ENCODE assay signal across 8 mouse cellular contexts in the genomic region with DNA sequence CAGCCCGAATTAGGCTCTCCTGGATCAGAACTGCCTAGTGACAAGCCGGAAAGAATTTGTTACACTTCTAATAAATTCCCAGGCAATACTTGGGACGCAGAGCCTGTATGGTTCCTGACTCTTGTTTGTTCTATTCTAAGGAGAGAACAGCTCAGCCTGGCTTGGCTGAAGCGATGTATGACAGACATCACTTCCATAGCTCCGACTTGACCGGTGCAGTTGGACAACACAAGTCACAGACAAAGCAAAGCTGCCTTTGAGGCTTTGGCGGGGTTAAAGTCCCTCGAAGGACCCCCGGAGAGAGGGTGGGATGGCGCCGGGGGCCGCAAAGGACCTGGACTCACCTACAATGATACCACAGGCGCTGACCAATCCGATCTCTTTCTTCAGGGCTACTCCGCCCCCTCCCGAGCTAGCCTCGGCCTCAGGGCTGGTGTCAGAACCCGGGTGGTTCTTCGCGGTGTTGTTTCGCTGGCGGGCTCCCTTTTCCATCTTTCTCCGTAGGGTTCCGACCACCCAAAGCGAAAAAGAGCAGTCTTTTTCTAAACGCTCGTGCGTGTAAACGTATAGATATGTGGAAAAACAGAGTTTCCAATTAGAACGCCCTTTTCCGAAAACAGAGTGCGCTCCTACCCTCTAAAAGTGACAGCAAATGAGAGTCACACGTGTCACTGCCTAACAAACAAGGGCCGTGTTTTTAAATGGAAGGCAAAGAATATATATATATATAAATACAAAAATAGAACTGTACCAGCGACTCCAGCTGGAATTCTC. TPM values are rescaled to one million over a fixed set of nuclear protein-coding genes. Genes with fewer than 3 reads are reported as not detected.
A peak's percentile ranks its signal among the peaks of the same experiment; 100 is the strongest.
DNase-seq lines count a peak whose midpoint lies in the region; ATAC-seq lines count a peak whose summit lies in the region.

No protein-coding gene starts in this region.

- peak overlapping the region; percentile 82 for H3K4me2 ChIP-seq in embryonic facial prominence, embryonic 12.5 days (replicated peaks)
- peak overlapping the region; percentile 82 for H3K4me2 ChIP-seq in limb, embryonic 15.5 days
- peak overlapping the region; percentile 74 for H3K4me2 ChIP-seq in midbrain, embryonic 14.5 days (ENCODE audit: low read length)
- peak overlapping the region; percentile 77 for H3K4me2 ChIP-seq in stomach, embryonic 16.5 days (ENCODE audit: low read depth, low read length)

- H3K27me3 ChIP-seq in embryonic facial prominence, embryonic 12.5 days, result peaks cover 31% of the 10 kb centered on the region
- H3K27me3 ChIP-seq in heart, embryonic 10.5 days (ENCODE audit: insufficient read depth, poor library complexity, severe bottlenecking), result peaks cover 28% of the 10 kb centered on the region
- H3K27me3 ChIP-seq in limb, embryonic 15.5 days, result peaks cover 28% of the 10 kb centered on the region
- H3K27me3 ChIP-seq in midbrain, embryonic 14.5 days (ENCODE audit: control insufficient read depth, insufficient read depth, low read length), result peaks cover 3% of the 10 kb centered on the region; the same call in 1 of the 2 replicates
- H3K27me3 ChIP-seq in stomach, embryonic 16.5 days (ENCODE audit: control insufficient read depth, insufficient read depth, low read length), result peaks cover 9% of the 10 kb centered on the region; the same call in 1 of the 2 replicates

- H3K4me3 ChIP-seq in embryonic facial prominence, embryonic 12.5 days, result peak overlapping the region; percentile 42
- H3K4me3 ChIP-seq in heart, embryonic 10.5 days, result peak overlapping the region; percentile 65
- peak overlapping the region; percentile 46 for H3K4me3 ChIP-seq in limb, embryonic 15.5 days
- peak overlapping the region; percentile 59 for H3K4me3 ChIP-seq in midbrain, embryonic 14.5 days (replicated peaks; ENCODE audit: low read depth, low read length)
- peak overlapping the region; percentile 49 for H3K4me3 ChIP-seq in stomach, embryonic 16.5 days (replicated peaks; ENCODE audit: low read length)

- ATAC-seq in embryonic facial prominence, embryonic 12.5 days (ENCODE audit: insufficient number of reproducible peaks, insufficient read depth, low FRiP score, low TSS enrichment), result no peak
- ATAC-seq in limb, embryonic 15.5 days (ENCODE audit: insufficient number of reproducible peaks, low FRiP score, low TSS enrichment, low read depth), result no peak
- ATAC-seq in midbrain, embryonic 14.5 days (ENCODE audit: low FRiP score, low TSS enrichment), result peak; percentile 70; the same call in 1 of the 2 replicates
- peak; percentile 65; the same call in 1 of the 2 replicates for ATAC-seq in stomach, embryonic 16.5 days (ENCODE audit: insufficient read depth, low FRiP score)

- no peaks in the 10 kb centered on the region for H3K36me3 ChIP-seq in embryonic facial prominence, embryonic 12.5 days
- no peaks in the 10 kb centered on the region for H3K36me3 ChIP-seq in heart, embryonic 10.5 days
- no peaks in the 10 kb centered on the region for H3K36me3 ChIP-seq in limb, embryonic 15.5 days
- no peaks in the 10 kb centered on the region for H3K36me3 ChIP-seq in midbrain, embryonic 14.5 days (ENCODE audit: control insufficient read depth, insufficient read depth, low read length)
- H3K36me3 ChIP-seq in stomach, embryonic 16.5 days (ENCODE audit: control insufficient read depth, insufficient read depth, low read length), result no peaks in the 10 kb centered on the region

- peak overlapping the region; percentile 6; the same call in 1 of the 2 replicates for H3K9ac ChIP-seq in embryonic facial prominence, embryonic 12.5 days
- peak overlapping the region; percentile 21; the same call in 1 of the 2 replicates for H3K9ac ChIP-seq in limb, embryonic 15.5 days
- H3K9ac ChIP-seq in midbrain, embryonic 14.5 days (replicated peaks; ENCODE audit: low read length), result peak overlapping the region; percentile 58
- peak overlapping the region; percentile 60 for H3K9ac ChIP-seq in stomach, embryonic 16.5 days (ENCODE audit: low read length)

- H3K9me3 ChIP-seq in embryonic facial prominence, embryonic 12.5 days, result no peaks in the 10 kb centered on the region
- H3K9me3 ChIP-seq in heart, embryonic 10.5 days, result no peaks in the 10 kb centered on the region
- H3K9me3 ChIP-seq in limb, embryonic 15.5 days, result no peaks in the 10 kb centered on the region
- no peaks in the 10 kb centered on the region for H3K9me3 ChIP-seq in midbrain, embryonic 14.5 days (ENCODE audit: control insufficient read depth, low read length)
- no peaks in the 10 kb centered on the region for H3K9me3 ChIP-seq in stomach, embryonic 16.5 days (replicated peaks; ENCODE audit: control insufficient read depth, low read length)

- peaks cover 5% of the 10 kb centered on the region; the same call in 1 of the 2 replicates for H3K4me1 ChIP-seq in embryonic facial prominence, embryonic 12.5 days
- peaks cover 16% of the 10 kb centered on the region; the same call in 1 of the 2 replicates for H3K4me1 ChIP-seq in heart, embryonic 10.5 days
- peaks cover 14% of the 10 kb centered on the region for H3K4me1 ChIP-seq in limb, embryonic 15.5 days
- H3K4me1 ChIP-seq in midbrain, embryonic 14.5 days (ENCODE audit: control insufficient read depth, insufficient read depth, low read length), result peaks cover 12% of the 10 kb centered on the region; the same call in 1 of the 2 replicates
- H3K4me1 ChIP-seq in stomach, embryonic 16.5 days (ENCODE audit: control insufficient read depth, insufficient read depth, low read length), result no peaks in the 10 kb centered on the region

- H3K27ac ChIP-seq in embryonic facial prominence, embryonic 12.5 days, result no peak overlapping the region
- H3K27ac ChIP-seq in heart, embryonic 10.5 days, result peak overlapping the region; percentile 29; the same call in 1 of the 2 replicates
- H3K27ac ChIP-seq in limb, embryonic 15.5 days, result no peak overlapping the region
- peak overlapping the region; percentile 70; the same call in 1 of the 2 replicates for H3K27ac ChIP-seq in midbrain, embryonic 14.5 days (replicated peaks; ENCODE audit: low read depth, low read length)
- H3K27ac ChIP-seq in stomach, embryonic 16.5 days (ENCODE audit: low read length), result no peak overlapping the region

- DNase-seq in urinary bladder, adult 18-20 months (ENCODE audit: low spot score in 2 of 2), result peak; percentile 32 to 68
- no peak for DNase-seq in urinary bladder, postnatal 10 days (ENCODE audit: low spot score)
- no peak for DNase-seq in heart, embryonic 10.5 days (ENCODE audit: low spot score)
- peak; percentile 73 for DNase-seq in kidney, adult 8-10 months
- peak; percentile 76 for DNase-seq in midbrain, embryonic 14.5 days

- 3% methylated on average over 35 of the region's 35 CpGs for WGBS in embryonic facial prominence, embryonic 12.5 days
- 3% methylated on average over 35 of the region's 35 CpGs for WGBS in heart, embryonic 10.5 days
- 2% methylated on average over 35 of the region's 35 CpGs for WGBS in limb, embryonic 15.5 days
- 1% methylated on average over 35 of the region's 35 CpGs for WGBS in midbrain, embryonic 14.5 days
- 3% methylated on average over 35 of the region's 35 CpGs for WGBS in stomach, embryonic 16.5 days

RNA-seq across cellular contexts. Expression of a gene that starts 0.7 kb away (rescaled TPM):
- 3.3 and 4.4 TPM in 2 replicates for polyA plus RNA-seq in embryonic facial prominence, embryonic 12.5 days (2016; fragmentation: Nextera tagmentation; extraction: Ambion mirVana)
- polyA plus RNA-seq in heart, embryonic 10.5 days (2016; fragmentation: Nextera tagmentation; extraction: Ambion mirVana), result 2.4 and 2.7 TPM in 2 replicates
- 5.0 and 5.4 TPM in 2 replicates for polyA plus RNA-seq in limb, embryonic 15.5 days (2015; fragmentation: Nextera tagmentation; extraction: Ambion mirVana)
- 5.7 and 7.6 TPM in 2 replicates for polyA plus RNA-seq in midbrain, embryonic 14.5 days (2014; fragmentation: Nextera tagmentation; extraction: Ambion mirVana)
- polyA plus RNA-seq in stomach, embryonic 16.5 days (2015; fragmentation: Nextera tagmentation; extraction: Ambion mirVana), result 9.9 and 10.2 TPM in 2 replicates

RNA-seq across cellular contexts. Expression of a gene that starts 32.9 kb away (rescaled TPM):
- polyA plus RNA-seq in embryonic facial prominence, embryonic 12.5 days (2016; fragmentation: Nextera tagmentation; extraction: Ambion mirVana), result not detected in 2 replicates
- not detected in 2 replicates for polyA plus RNA-seq in heart, embryonic 10.5 days (2016; fragmentation: Nextera tagmentation; extraction: Ambion mirVana)
- polyA plus RNA-seq in limb, embryonic 15.5 days (2015; fragmentation: Nextera tagmentation; extraction: Ambion mirVana), result not detected in 2 replicates
- not detected in 2 replicates for polyA plus RNA-seq in midbrain, embryonic 14.5 days (2014; fragmentation: Nextera tagmentation; extraction: Ambion mirVana)
- polyA plus RNA-seq in stomach, embryonic 16.5 days (2015; fragmentation: Nextera tagmentation; extraction: Ambion mirVana), result not detected in 2 replicates

Comparison
In these comparisons a context has a peak if more than half of its experiments do, and no peak if none do; other contexts are left out.
1. DNase-seq: peak in urinary bladder, adult 18-20 months (2 of 2), kidney, adult 8-10 months (2 of 2) and midbrain, embryonic 14.5 days (single experiment); none in urinary bladder, postnatal 10 days (single experiment) and heart, embryonic 10.5 days (single experiment).
2. ATAC-seq: peak in midbrain, embryonic 14.5 days (single experiment) and stomach, embryonic 16.5 days (single experiment); none in embryonic facial prominence, embryonic 12.5 days (single experiment) and limb, embryonic 15.5 days (single experiment).
3. H3K27ac ChIP-seq: peak in heart, embryonic 10.5 days (single experiment) and midbrain, embryonic 14.5 days (single experiment); none in embryonic facial prominence, embryonic 12.5 days (single experiment), limb, embryonic 15.5 days (single experiment) and stomach, embryonic 16.5 days (single experiment).
4. H3K9ac ChIP-seq: peak in every context shown above with its lines; median percentile 60 in stomach, embryonic 16.5 days; 58 in midbrain, embryonic 14.5 days; 21 in limb, embryonic 15.5 days; 6 in embryonic facial prominence, embryonic 12.5 days.
5. Peak in every context shown above with its lines, with median percentiles within 50 percentile points of each other: H3K4me2 ChIP-seq and H3K4me3 ChIP-seq.